Mouse (Mus musculus) lung, postnatal 0 days (tissue): Measurements from ENCODE around the gene Mmp25.

Experiments
- CTCF ChIP-seq: IDR thresholded peaks from 2 replicates; pipeline ENCODE4 v1.5.1; 2016; ENCODE audit warnings: antibody characterized with exemption, mild to moderate bottlenecking
- EP300 ChIP-seq: IDR thresholded peaks from 2 replicates; pipeline ENCODE4 v1.6.1; 2016; ENCODE audit warnings: antibody characterized with exemption, mild to moderate bottlenecking, control low read depth

GRCm38 (mm10) chr17:23645894-23646293 is 817 bp upstream of the Mmp25 start:
- no peak for TF ChIP-seq CTCF
- no peak for TF ChIP-seq EP300
